Mouse (Mus musculus) CD4-positive, CD25-positive, alpha-beta regulatory T cell, adult 4 months (primary cell): ENCODE results near the gene Kctd11. TPM values are rescaled to one million over a fixed set of nuclear protein-coding genes. Genes with fewer than 3 reads are reported as not detected.

ENCODE experiments used
- ATAC-seq: one replicate; pipeline ENCODE4 v1.8.0; 2017
- polyA plus RNA-seq, 2 experiments: library from polyadenylated mRNA; unstranded; fragments of 100-300 nt; shearing (Covaris generic); gene quantifications; one replicate each; pipeline ENCODE4 v1.2.1; 2017

Gene Kctd11
- polyA plus RNA-seq, 2 experiments from 2014 or later = 1.1 TPM; not detected in 1

GRCm38 (mm10) chr11:69912716-69913530 is 31.7 kb upstream of the Kctd11 start:
- no peak for ATAC-seq

DNA sequence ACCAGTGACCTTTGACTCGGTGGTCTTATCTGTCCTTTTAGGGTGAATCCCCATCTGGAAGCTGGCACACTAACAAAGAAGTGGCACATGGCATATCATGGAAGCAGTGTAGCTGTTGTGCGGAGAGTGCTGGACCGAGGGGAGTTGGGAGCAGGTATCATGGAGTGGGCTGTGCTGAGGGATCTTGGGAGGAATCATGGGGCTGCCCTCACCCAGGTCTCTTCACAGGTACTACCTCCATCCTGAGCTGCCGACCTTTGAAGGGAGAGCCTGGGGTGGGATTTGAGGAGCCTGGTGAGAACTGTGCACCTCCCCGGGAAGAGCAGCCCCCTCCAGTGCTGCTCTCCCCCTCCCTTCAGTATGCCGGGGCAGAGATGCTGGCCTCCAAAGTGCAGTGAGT is 30.5 kb upstream of the Kctd11 start:
- no peak for ATAC-seq

GRCm38 (mm10) chr11:69910781-69911560 is 29.8 kb upstream of the Kctd11 start:
- no peak for ATAC-seq

- ATAC-seq = no peak
These were observed 29.0 kb upstream of the Kctd11 start for GRCm38 (mm10) chr11:69910177-69910576.

DNA sequence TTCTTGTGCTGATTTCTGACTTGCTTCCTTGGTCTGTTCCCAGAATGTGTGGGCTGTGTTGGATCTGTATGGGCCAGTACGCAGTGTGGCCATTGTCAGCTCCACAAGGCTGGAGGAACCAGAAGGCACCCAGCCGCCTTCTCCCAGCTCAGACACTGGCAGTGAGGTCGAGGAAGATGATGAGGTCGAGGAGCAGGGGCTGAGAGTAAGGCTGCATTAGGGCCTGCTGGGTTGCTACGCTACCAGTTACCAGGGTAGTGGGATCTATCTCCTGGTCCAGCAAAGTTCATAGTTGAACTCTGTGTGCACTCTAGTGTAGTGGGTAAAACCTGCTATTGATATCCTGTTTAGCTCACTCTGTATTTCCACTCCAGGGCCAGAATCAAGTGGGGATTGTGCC is 28.0 kb upstream of the Kctd11 start:
- ATAC-seq = no peak

- ATAC-seq = no peak
These were observed 27.4 kb upstream of the Kctd11 start for GRCm38 (mm10) chr11:69908645-69909044.

- ATAC-seq = no peak
These were observed 23.1 kb upstream of the Kctd11 start for GRCm38 (mm10) chr11:69904311-69904710.

GRCm38 (mm10) chr11:69902972-69903371 is 21.8 kb upstream of the Kctd11 start:
- no peak for ATAC-seq

DNA sequence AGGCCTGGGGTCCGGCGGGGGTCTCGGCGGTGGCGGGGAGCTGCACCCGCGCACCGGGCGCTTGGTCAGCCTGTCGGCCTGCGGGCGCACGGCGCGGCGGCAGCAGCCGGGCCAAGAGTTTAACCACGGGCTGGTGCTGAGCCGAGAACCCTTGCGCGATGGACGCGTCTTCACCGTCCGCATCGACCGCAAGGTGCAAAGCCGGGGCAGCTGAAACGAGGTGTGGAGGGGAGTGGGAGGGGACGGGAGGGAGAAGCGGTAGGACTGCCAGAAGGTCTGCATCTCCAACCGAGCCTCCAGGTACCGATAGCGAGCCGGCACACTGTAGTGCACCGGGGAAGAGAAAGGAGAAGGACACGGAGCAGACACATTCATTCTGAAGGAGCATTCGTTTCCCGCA is 20.8 kb upstream of the Kctd11 start:
- ATAC-seq = no peak

DNA sequence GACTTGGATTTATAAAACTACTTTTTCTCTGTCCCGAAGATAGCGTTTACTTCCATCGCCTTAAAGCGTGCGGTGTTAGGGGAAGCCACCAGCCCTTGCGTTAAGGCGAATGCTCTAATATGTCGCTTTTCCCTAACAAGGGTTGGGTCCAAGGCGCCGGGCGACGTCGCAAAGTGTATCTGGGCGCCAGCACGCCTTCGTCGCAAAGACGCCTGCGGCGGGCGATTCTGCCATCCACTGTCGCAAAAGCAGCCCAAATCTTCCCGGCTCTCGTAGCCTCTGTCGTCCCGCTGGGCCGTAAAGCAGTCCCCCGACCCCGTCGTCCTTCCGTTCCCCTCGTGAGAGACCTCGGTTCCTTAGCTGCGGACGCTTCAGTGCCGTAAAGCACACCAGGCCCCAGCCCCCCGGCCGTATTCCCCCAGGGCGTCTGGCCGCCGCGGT is 20.2 kb upstream of the Kctd11 start:
- ATAC-seq = peak; percentile 53

DNA sequence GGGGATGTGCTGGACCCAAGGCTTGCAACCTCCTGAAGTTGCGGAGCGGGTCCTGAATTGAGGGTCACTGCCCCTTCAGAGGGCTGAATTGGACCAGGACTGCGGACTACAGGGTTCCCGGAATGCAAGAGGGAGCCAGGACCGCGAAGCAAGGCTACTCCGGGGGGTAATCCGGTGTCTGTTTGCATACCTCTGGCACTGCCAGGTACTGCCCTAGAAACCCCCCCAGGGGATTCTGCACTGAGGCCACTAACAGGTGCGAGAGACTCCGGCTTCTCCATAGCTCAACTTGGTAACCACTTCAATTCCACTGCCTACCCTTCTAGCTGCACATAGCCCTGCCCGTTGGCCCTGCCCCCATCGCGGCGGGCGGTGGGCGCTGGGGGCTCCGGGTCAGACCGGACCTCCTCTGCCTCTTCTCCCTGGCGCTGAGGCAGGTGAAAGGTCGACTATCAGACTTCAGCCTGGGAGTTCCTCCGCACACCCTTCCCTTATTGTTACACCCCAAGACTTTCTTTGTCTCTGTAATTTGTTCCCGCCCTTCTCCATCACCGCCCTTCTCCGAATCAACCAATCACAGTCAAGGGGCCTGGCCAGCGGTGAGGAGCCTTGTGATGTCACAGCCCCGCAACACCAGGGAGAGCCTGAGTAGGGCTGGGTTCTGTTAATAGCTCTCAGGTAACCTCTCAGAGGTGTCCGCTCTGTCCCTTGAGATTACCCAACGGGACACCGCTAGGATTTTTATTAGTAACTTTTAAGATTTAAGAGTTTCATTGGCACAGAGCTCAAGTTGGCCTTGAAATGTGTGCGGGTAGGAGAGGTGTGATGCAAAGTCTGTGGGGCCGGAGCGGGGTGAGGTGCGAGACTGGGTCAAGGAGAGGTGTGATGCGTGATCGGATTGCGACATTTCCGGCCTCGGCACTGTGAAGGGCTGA is 19.5 kb upstream of the Kctd11 start, which contains the start of the genes 2810408A11Rik and Neurl4:
2810408A11Rik (minus strand) TSS at position 517 of the 935 bp plus-strand sequence.
Neurl4 (plus strand) TSS at position 602 of the 935 bp plus-strand sequence.
- peak; percentile 95 for ATAC-seq

- ATAC-seq = no peak
These were observed 18.7 kb upstream of the Kctd11 start for GRCm38 (mm10) chr11:69899870-69900269.

- ATAC-seq = peak; percentile 52
These were observed 14.1 kb upstream of the Kctd11 start, which contains the start of gene Acap1 for GRCm38 (mm10) chr11:69895291-69895690. Acap1 (minus strand) TSS chr11:69895539.

DNA sequence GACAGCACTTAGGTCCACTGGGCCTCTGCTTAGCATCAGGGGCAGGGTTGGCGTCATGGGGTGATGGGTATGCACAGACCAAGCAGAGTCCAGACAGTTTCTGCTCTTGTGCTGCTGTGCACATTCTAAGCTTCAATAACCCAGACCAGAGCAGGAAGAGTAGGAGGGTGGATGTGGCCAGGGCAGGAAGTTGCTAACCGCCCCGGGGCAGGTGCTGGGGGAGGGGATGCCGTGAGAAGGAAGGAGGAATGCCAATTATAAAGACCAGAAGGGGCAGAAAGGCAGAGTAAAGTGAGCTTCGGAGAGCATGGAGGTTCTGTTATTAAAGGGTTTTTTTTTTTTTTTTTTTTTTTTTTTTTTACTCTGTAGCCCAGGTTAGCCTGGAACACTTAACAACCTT is 13.5 kb upstream of the Kctd11 start:
- ATAC-seq = peak; percentile 97

DNA sequence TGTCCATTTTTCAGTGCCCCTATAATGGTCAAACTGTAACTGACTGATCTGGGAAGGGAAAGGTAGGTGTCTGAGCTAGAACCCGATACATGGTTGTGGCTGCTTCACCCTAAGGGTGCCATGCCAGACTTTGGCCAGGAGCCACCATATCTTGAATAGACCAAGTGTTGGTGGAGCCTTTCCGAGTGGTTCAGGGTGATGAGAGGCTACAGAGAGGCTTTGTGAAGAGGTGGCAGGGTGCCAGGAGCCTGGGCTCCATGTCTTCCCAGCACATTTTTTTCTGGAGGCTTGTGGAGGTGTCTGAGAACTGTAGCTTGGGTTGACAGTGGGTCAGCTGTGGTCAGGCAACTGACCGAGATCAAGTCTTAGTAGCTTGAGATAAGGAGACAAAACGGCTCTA is 10.3 kb upstream of the Kctd11 start:
- ATAC-seq = no peak

DNA sequence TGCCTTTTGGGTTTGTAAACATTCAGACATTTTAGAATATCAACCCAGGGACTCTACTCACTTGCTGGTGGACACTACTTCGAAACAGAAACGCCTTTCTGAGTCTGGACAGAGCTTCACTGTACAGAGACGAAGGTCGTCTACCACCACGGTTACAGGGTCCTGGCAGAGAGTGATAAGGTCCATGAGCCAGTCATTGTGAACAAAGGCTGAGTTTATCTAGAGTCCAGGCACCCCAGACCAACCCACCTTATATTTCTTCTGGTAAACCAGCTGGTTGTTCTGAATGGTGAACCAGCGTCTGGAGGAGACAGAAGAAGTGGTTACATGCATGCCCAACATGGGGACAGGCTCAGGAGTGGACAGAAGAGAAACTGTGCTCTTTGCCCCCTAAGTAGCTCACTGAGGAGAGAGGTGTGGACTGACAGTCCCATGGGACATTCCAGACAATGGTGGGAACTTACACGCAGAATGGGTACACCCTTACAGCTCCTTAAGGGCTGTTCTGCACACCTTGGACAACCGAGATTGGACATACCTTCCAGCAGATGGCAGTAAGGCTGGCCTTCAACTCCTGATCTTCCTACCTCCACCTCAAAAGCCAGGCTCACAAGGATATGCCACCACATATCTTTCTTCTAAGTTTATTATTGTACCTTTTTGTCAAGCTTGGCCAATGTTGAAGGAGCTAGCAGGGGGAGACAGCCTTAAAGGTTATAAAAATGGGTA is 5.9 kb upstream of the Kctd11 start:
- ATAC-seq = no peak

GRCm38 (mm10) chr11:69884663-69885062 is 3.5 kb upstream of the Kctd11 start:
- no peak for ATAC-seq

DNA sequence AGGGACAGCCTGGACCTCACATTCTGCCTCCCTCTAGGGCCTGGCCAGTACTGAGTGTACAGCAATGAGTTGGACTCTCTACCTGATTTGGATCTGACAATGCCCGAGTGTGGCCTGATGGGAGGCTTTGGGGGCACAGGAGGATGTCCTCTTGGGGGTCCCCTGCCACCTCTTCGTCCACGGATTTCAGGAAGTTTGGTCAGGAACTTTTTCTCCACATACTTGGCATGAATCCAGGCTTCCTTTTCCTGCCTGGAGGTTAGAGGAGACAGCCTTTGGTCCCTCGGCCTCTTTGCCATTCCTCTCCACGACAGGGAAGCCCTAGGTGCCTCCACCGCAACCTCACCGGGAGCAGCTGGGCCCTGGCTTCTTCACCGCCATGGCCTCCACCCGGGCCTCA is 3.0 kb upstream of the Kctd11 start:
- ATAC-seq = no peak

DNA sequence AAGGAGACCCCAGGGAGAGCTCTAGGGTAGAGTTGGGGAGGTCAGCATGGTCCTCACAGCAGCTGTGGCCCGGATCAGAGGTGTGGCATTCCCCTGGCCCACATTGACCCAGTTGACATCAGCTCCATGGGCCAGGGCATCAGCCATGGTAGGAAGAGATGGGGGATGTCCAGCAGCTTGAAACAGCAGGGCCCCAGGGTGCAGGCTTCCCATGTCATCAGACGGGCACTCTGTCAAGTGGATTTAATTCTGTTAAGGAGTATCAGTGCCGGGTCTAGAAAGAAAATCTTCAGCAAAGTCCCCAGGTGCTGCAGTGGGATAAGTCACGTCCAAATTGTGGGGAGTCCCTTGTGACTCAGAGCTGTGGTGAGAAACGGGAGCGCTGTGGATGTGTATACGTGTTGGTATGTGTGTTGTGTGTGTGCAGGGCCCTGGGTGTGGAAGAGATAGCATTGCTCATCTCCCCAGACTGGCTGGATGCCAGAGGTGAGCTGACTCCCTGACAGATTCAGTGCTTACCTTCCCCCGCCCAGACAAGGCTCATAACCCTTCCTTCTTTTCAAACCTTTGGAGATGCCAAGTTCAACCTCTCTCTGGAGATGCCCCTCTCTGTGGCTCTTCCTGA is 2.4 kb upstream of the Kctd11 start:
- ATAC-seq = no peak

GRCm38 (mm10) chr11:69883066-69883465 is 1.9 kb upstream of the Kctd11 start:
- ATAC-seq = no peak
